Comparison of ENCODE assay signal across 8 mouse cellular contexts in the genomic region with DNA sequence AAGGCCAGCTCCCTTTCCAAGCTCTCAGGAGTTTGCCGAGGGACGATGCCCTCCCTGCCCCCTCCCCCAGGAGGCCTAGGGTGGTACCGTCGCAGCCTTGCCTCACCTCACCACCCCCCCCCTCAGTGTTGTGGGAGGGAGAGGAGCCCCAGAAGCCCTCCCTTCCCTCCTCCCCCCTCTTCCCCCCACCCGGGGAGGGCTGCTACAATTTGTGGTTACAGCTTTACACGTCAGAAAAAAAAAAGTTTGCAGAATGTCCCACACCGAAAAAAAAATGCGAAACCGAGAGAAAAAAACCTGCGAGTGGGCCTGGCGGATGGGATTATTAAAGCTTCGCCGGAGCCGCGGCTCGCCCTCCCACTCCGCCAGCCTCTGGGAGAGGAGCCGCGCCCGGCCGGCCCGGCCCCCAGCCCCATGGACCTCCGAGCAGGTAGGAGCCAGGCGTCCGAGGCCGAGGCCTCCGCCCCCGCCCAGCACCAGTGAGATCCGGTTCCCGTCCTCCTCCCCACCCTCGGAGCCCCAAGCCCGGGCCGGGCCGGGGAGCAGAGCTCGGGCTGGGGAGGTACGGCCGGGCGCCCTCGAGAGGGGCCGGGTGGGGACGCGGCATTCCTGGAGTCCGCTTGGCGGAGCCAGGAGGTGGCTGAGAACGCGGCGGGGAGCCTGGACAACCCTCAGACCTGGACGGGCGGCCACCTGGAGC. TPM values are rescaled to one million over a fixed set of nuclear protein-coding genes. Genes with fewer than 3 reads are reported as not detected.
DNase-seq lines count a peak whose midpoint lies in the region; ATAC-seq lines count a peak whose summit lies in the region.

Gene Clcf1, plus strand, starts transcription at position 168 of the 700 bp plus-strand sequence.
Gene AC109138.7, plus strand, starts transcription at position 287 of the 700 bp plus-strand sequence.

- H3K4me1 ChIP-seq in erythroblast, embryonic 14.5 days (ENCODE audit: control insufficient read depth) = peaks cover 7% of the 10 kb centered on the region
- peaks cover 55% of the 10 kb centered on the region for H3K4me1 ChIP-seq in kidney, embryonic 16.5 days (ENCODE audit: insufficient read depth, low read length)

- intact Hi-C loops in gastrocnemius, postnatal 14 days (cut with DNase I; ENCODE audit: low total_unique reads) = no loop called here

- peaks cover 7% of the 10 kb centered on the region; the same call in 1 of the 2 replicates for H3K9me3 ChIP-seq in erythroblast, embryonic 14.5 days (ENCODE audit: control insufficient read depth, low read length)
- no peaks in the 10 kb centered on the region for H3K9me3 ChIP-seq in kidney, embryonic 16.5 days (ENCODE audit: low read length)

- DNase-seq in T-cell, adult 2 months (ENCODE audit: low spot score) = peak; percentile 87
- DNase-seq in gastrocnemius, postnatal 14 days = peak; percentile 42
- peak; percentile 76 for DNase-seq in lung, postnatal 36 days
- peak; percentile 88 to 91 for DNase-seq in spleen, postnatal 36 days (ENCODE audit: low spot score in 2 of 2)
- no peak for DNase-seq in right cerebral cortex, postnatal 36 days (ENCODE audit: low spot score in 2 of 2)

- peak within 1 kb of the TSS; percentile 46 for H3K4me3 ChIP-seq in erythroblast, embryonic 14.5 days (replicated peaks)
- peak within 1 kb of the TSS; percentile 83 for H3K4me3 ChIP-seq in kidney, embryonic 16.5 days (ENCODE audit: low read length)

- H3K36me3 ChIP-seq in erythroblast, embryonic 14.5 days (ENCODE audit: control insufficient read depth) = no peaks in the 10 kb centered on the region
- H3K36me3 ChIP-seq in kidney, embryonic 16.5 days (ENCODE audit: insufficient read depth, low read length) = no peaks in the 10 kb centered on the region

- peak within 1 kb of the TSS; percentile 97 for H3K27ac ChIP-seq in kidney, embryonic 16.5 days (ENCODE audit: low read length)

- peak within 1 kb of the TSS; percentile 98 for H3K9ac ChIP-seq in kidney, embryonic 16.5 days (replicated peaks; ENCODE audit: low read length)

- WGBS in kidney, embryonic 16.5 days = under 1% methylated on average over 47 of the region's 49 CpGs

- peak within 1 kb of the TSS; percentile 91 for H3K4me2 ChIP-seq in kidney, embryonic 16.5 days (replicated peaks; ENCODE audit: low read depth, low read length)

- H3K27me3 ChIP-seq in erythroblast, embryonic 14.5 days (ENCODE audit: control insufficient read depth) = peaks cover 97% of the 10 kb centered on the region
- no peaks in the 10 kb centered on the region for H3K27me3 ChIP-seq in kidney, embryonic 16.5 days (ENCODE audit: insufficient read depth, low read length)

- no peak for ATAC-seq in erythroblast, adult 5-6 weeks (replicated peaks; ENCODE audit: low FRiP score, poor library complexity, severe bottlenecking)
- ATAC-seq in kidney, embryonic 16.5 days (ENCODE audit: low FRiP score, low TSS enrichment) = peak; percentile 60

RNA-seq across cellular contexts. Expression of gene Clcf1, which starts in this region (rescaled TPM):
- not detected in 2 replicates for polyA plus RNA-seq in erythroblast, embryonic 14.5 days (2012)
- total RNA-seq in erythroblast, adult 5-6 weeks (2015; ENCODE audit: low replicate concordance) = 0.38 TPM in 1 of 2 replicates, not detected in the other
- not detected in 2 replicates for total RNA-seq in erythroblast, adult 5-6 weeks (2017; ENCODE audit: low replicate concordance)
- total RNA-seq in gastrocnemius, postnatal 14 days (2021) = 1 to 10 TPM in 1 of 2 experiments, under 1 TPM in 1; 0.58 to 1.2 TPM
- 6.8 and 7.5 TPM in 2 replicates for polyA plus RNA-seq in kidney, embryonic 16.5 days (2015; fragmentation: Nextera tagmentation; extraction: Ambion mirVana)

RNA-seq across cellular contexts. Expression of gene AC109138.7, which starts in this region (rescaled TPM):
- 0.22 TPM in 1 of 2 replicates, not detected in the other for polyA plus RNA-seq in erythroblast, embryonic 14.5 days (2012)
- total RNA-seq in erythroblast, adult 5-6 weeks (2015; ENCODE audit: low replicate concordance) = not detected in 2 replicates
- not detected in 2 replicates for total RNA-seq in erythroblast, adult 5-6 weeks (2017; ENCODE audit: low replicate concordance)
- total RNA-seq in gastrocnemius, postnatal 14 days (2021) = not detected
- polyA plus RNA-seq in kidney, embryonic 16.5 days (2015; fragmentation: Nextera tagmentation; extraction: Ambion mirVana) = not detected in 2 replicates

Comparison
In these comparisons a context has a peak if more than half of its experiments do, and no peak if none do; other contexts are left out.
1. DNase-seq: peak in T-cell, adult 2 months (single experiment), gastrocnemius, postnatal 14 days (single experiment), lung, postnatal 36 days (single experiment) and spleen, postnatal 36 days (2 of 2); none in right cerebral cortex, postnatal 36 days (0 of 2).